9 mouse cellular contexts compared by ENCODE assay signal in the genomic region with DNA sequence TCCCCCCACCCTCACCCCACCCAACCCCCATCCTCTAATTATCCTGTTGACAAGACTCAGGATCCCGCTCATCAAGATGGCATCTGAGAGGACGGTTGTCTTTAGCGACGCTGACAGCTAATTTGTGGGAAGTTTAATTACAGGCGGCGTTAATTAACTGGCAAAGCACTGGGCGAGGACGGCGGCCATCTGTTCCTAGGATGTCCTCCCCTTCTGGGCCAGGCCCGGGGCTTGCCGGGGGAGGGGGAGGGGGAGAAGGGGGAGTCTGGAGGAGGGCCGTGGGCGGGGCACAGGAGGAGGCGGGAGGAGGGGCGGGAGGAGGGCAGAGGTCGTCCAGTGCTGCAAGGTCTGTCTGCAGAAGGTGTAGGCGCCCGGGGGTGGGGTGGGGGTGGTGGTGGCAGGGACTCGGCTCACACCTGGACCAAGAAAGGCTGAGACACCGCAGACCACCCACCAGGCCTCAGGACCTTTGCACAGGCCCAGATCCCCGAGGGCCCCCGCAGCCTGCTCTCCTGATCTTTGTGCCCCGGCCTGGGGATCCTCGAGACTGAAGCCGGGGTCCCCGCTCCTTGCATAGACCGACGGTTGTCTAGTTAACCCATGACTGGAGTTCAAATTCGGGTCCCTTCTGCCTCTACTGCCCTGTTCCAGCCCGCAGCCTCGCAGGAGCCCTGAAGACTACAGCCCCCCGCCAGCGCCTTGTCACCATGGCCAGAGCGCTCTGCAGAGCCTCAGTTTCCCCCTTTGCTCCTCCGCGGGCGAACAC. TPM values are rescaled to one million over a fixed set of nuclear protein-coding genes. Genes with fewer than 3 reads are reported as not detected.
DNase-seq lines count a peak whose midpoint lies in the region; ATAC-seq and TF ChIP-seq lines count a peak whose summit lies in the region.
"Had no signal": no experiment of that assay in that cellular context is flagged by ENCODE, and none has a peak within 500 bp of the region (broad histone marks: within the 10 kb centered on the region; RNA-seq: fewer than 3 reads in every experiment).

No protein-coding gene starts in this region.

- no peaks in the 10 kb centered on the region for H3K36me3 ChIP-seq in E14TG2a.4 (ENCODE audit: insufficient read depth, low read length)
- H3K36me3 ChIP-seq in embryonic facial prominence, embryonic 11.5 days (replicated peaks; ENCODE audit: control insufficient read depth, insufficient read depth, low read depth, low read length), result no peaks in the 10 kb centered on the region
- no peaks in the 10 kb centered on the region for H3K36me3 ChIP-seq in neural tube, embryonic 11.5 days (ENCODE audit: control insufficient read depth, insufficient read depth, low read length)

- 3% methylated on average over 30 of the region's 37 CpGs for WGBS in embryonic facial prominence, embryonic 11.5 days
- WGBS in neural tube, embryonic 11.5 days, result 8% methylated on average over 30 of the region's 37 CpGs

- H3K4me1 ChIP-seq in E14TG2a.4 (replicated peaks; ENCODE audit: low read depth, low read length), result peaks cover 69% of the 10 kb centered on the region
- peaks cover 8% of the 10 kb centered on the region; the same call in 1 of the 2 replicates for H3K4me1 ChIP-seq in embryonic facial prominence, embryonic 11.5 days (ENCODE audit: control insufficient read depth, insufficient read depth, low read length)
- H3K4me1 ChIP-seq in neural tube, embryonic 11.5 days (ENCODE audit: control insufficient read depth, insufficient read depth, low read length), result peaks cover 12% of the 10 kb centered on the region; the same call in 1 of the 2 replicates

- TF ChIP-seq CTCF in E14TG2a.4 (conservative IDR thresholded peaks at IDR 0.05; ENCODE audit: low read length), result no peak

- peak overlapping the region; percentile 75 for H3K4me3 ChIP-seq in E14TG2a.4 (replicated peaks; ENCODE audit: low read length)
- H3K4me3 ChIP-seq in embryonic facial prominence, embryonic 11.5 days (ENCODE audit: low read depth, low read length), result no peak overlapping the region
- H3K4me3 ChIP-seq in neural tube, embryonic 11.5 days (ENCODE audit: low read depth, low read length), result no peak overlapping the region

- peak; percentile 70 for DNase-seq in cerebellum, adult 11 months
- peak; percentile 51 for DNase-seq in embryonic facial prominence, embryonic 11.5 days (ENCODE audit: low spot score)
- DNase-seq in kidney, postnatal 4 days, result peak; percentile 65 to 76
- peak; percentile 67 for DNase-seq in neural tube, embryonic 11.5 days (ENCODE audit: low spot score)
- DNase-seq in left cerebral cortex, adult 8-10 months (ENCODE audit: low spot score in 2 of 2), result no peak

- ATAC-seq in cerebellum, adult (ENCODE audit: insufficient number of reproducible peaks, low FRiP score, low TSS enrichment), result no peak
- ATAC-seq in embryonic facial prominence, embryonic 11.5 days (replicated peaks; ENCODE audit: insufficient number of reproducible peaks, low FRiP score, low TSS enrichment, low read depth), result no peak
- peak; percentile 10; the same call in 1 of the 2 replicates for ATAC-seq in neural tube, embryonic 11.5 days (ENCODE audit: insufficient read depth, low FRiP score, low TSS enrichment)
- no peak for ATAC-seq in megakaryocyte-erythroid progenitor cell, adult 5-6 weeks (replicated peaks; ENCODE audit: low FRiP score, low TSS enrichment, poor library complexity, severe bottlenecking)

- H3K27ac ChIP-seq in embryonic facial prominence, embryonic 11.5 days (replicated peaks; ENCODE audit: low read depth, low read length), result no peak overlapping the region
- H3K27ac ChIP-seq in neural tube, embryonic 11.5 days (ENCODE audit: low read depth, low read length), result no peak overlapping the region

- H3K9ac ChIP-seq in embryonic facial prominence, embryonic 11.5 days (replicated peaks; ENCODE audit: low read length), result no peak overlapping the region
- H3K9ac ChIP-seq in neural tube, embryonic 11.5 days (ENCODE audit: low read length), result no peak overlapping the region

- peak overlapping the region; percentile 4; the same call in 1 of the 2 replicates for H3K4me2 ChIP-seq in embryonic facial prominence, embryonic 11.5 days (ENCODE audit: low read depth, low read length)
- H3K4me2 ChIP-seq in neural tube, embryonic 11.5 days (ENCODE audit: low read depth), result no peak overlapping the region

- H3K9me3 ChIP-seq in E14TG2a.4 (ENCODE audit: low read length), result no peaks in the 10 kb centered on the region
- no peaks in the 10 kb centered on the region for H3K9me3 ChIP-seq in embryonic facial prominence, embryonic 11.5 days (replicated peaks; ENCODE audit: control insufficient read depth, low read length)
- no peaks in the 10 kb centered on the region for H3K9me3 ChIP-seq in neural tube, embryonic 11.5 days (ENCODE audit: control insufficient read depth, low read length)

- H3K27me3 ChIP-seq in E14TG2a.4 (ENCODE audit: insufficient read depth, low read length), result peaks cover 62% of the 10 kb centered on the region
- H3K27me3 ChIP-seq in embryonic facial prominence, embryonic 11.5 days (ENCODE audit: control insufficient read depth, insufficient read depth, low read length), result peaks cover 38% of the 10 kb centered on the region
- peaks cover 36% of the 10 kb centered on the region for H3K27me3 ChIP-seq in neural tube, embryonic 11.5 days (ENCODE audit: control insufficient read depth, insufficient read depth, low read length)

RNA-seq across cellular contexts. Expression of a gene that starts 2.3 kb away (rescaled TPM):
- not detected in 2 replicates for polyA plus RNA-seq in embryonic facial prominence, embryonic 11.5 days (2014; fragmentation: Nextera tagmentation; extraction: Ambion mirVana)
- not detected in 2 replicates for polyA plus RNA-seq in neural tube, embryonic 11.5 days (2014; fragmentation: Nextera tagmentation; extraction: Ambion mirVana)
- total RNA-seq in megakaryocyte-erythroid progenitor cell, adult 5-6 weeks (2014; fragmentation: Nextera tagmentation), result not detected in 2 replicates
- total RNA-seq in megakaryocyte-erythroid progenitor cell, adult 5-6 weeks (2017), result not detected in 2 replicates
- total RNA-seq in left cerebral cortex, adult 8-10 months (2022), result not detected
- polyA plus RNA-seq: cortical plate, adult 2 months had no signal

RNA-seq across cellular contexts. Expression of a gene that starts 33.6 kb away (rescaled TPM):
- 80.1 and 81.5 TPM in 2 replicates for polyA plus RNA-seq in embryonic facial prominence, embryonic 11.5 days (2014; fragmentation: Nextera tagmentation; extraction: Ambion mirVana)
- polyA plus RNA-seq in neural tube, embryonic 11.5 days (2014; fragmentation: Nextera tagmentation; extraction: Ambion mirVana), result 164 and 174 TPM in 2 replicates
- total RNA-seq in megakaryocyte-erythroid progenitor cell, adult 5-6 weeks (2014; fragmentation: Nextera tagmentation), result 55.7 and 65.0 TPM in 2 replicates
- total RNA-seq in megakaryocyte-erythroid progenitor cell, adult 5-6 weeks (2017), result 36.6 and 48.3 TPM in 2 replicates
- total RNA-seq in left cerebral cortex, adult 8-10 months (2022), result 100 to 1,000 TPM; 559 to 588 (median 565) TPM

RNA-seq across cellular contexts. Expression of a gene that starts 44.3 kb away (rescaled TPM):
- polyA plus RNA-seq in embryonic facial prominence, embryonic 11.5 days (2014; fragmentation: Nextera tagmentation; extraction: Ambion mirVana), result 0.70 and 0.77 TPM in 2 replicates
- 1.1 and 2.1 TPM in 2 replicates for polyA plus RNA-seq in neural tube, embryonic 11.5 days (2014; fragmentation: Nextera tagmentation; extraction: Ambion mirVana)
- total RNA-seq in megakaryocyte-erythroid progenitor cell, adult 5-6 weeks (2014; fragmentation: Nextera tagmentation), result 2.8 TPM in 1 of 2 replicates, not detected in the other
- total RNA-seq in megakaryocyte-erythroid progenitor cell, adult 5-6 weeks (2017), result not detected in 2 replicates
- 1 to 10 TPM; 1.1 to 1.8 (median 1.4) TPM for total RNA-seq in left cerebral cortex, adult 8-10 months (2022)

Comparison
In these comparisons a context has a peak if more than half of its experiments do, and no peak if none do; other contexts are left out.
1. DNase-seq: peak in cerebellum, adult 11 months (single experiment), embryonic facial prominence, embryonic 11.5 days (single experiment), kidney, postnatal 4 days (2 of 2) and neural tube, embryonic 11.5 days (single experiment); none in left cerebral cortex, adult 8-10 months (0 of 2).
2. RNA of a gene that starts 33.6 kb away (total RNA-seq): 559 to 588 TPM in left cerebral cortex, adult 8-10 months; 36.6 to 65.0 TPM in megakaryocyte-erythroid progenitor cell, adult 5-6 weeks; every median in the first group is over 4 times any median in the second.